Mouse (Mus musculus) T-helper 2 cell (primary cell): Measurements from ENCODE around the gene Hdlbp.

Experiments used
- in situ Hi-C: fragments of 300-600 bp; cut with MboI, MseI; formaldehyde crosslinking; loops from one replicate; pipeline ENCODE4 v1.15.1; 2025; ENCODE audit warnings: high pct_unique_total_duplicates

Gene Hdlbp

GRCm38 (mm10) chr1:93445822-93446162, 32.8 kb downstream of the Hdlbp start:
- in situ Hi-C loops, result no loop called here

GRCm38 (mm10) chr1:93445111-93445821, 33.3 kb downstream of the Hdlbp start:
- in situ Hi-C loops, result no loop called here

GRCm38 (mm10) chr1:93444405-93445110, 34.1 kb downstream of the Hdlbp start:
- in situ Hi-C loops, result no loop called here

- in situ Hi-C loops, result no loop called here
Observed at GRCm38 (mm10) chr1:93439321-93439720, 39.3 kb downstream of the Hdlbp start.

GRCm38 (mm10) chr1:93432087-93432486, 46.5 kb downstream of the Hdlbp start:
- in situ Hi-C loops, result no loop called here

- in situ Hi-C loops, result no loop called here
Observed at GRCm38 (mm10) chr1:93403403-93403802, 75.2 kb downstream of the Hdlbp start.

GRCm38 (mm10) chr1:93401191-93402052, 77.2 kb downstream of the Hdlbp start:
- in situ Hi-C loops, result no loop called here

- in situ Hi-C loops, result no loop called here
Observed at GRCm38 (mm10) chr1:93388906-93389305, 89.7 kb downstream of the Hdlbp start.

- in situ Hi-C loops, result no loop called here
Observed at GRCm38 (mm10) chr1:93387198-93387597, 91.4 kb downstream of the Hdlbp start.

GRCm38 (mm10) chr1:93379117-93379516, 99.5 kb downstream of the Hdlbp start:
- in situ Hi-C loops, result no loop called here

- in situ Hi-C loops, result no loop called here
Observed at GRCm38 (mm10) chr1:93377307-93377706, 101.3 kb downstream of the Hdlbp start.

GRCm38 (mm10) chr1:93373665-93374064, 105.0 kb downstream of the Hdlbp start, which contains the start of gene Ano7:
Ano7 (plus strand) TSS chr1:93373930.
- in situ Hi-C loops, result no loop called here

- in situ Hi-C loops, result no loop called here
Observed at GRCm38 (mm10) chr1:93365641-93366040, 113.0 kb downstream of the Hdlbp start.

GRCm38 (mm10) chr1:93362661-93363060, 116.0 kb downstream of the Hdlbp start:
- in situ Hi-C loops, result no loop called here
